Mouse (Mus musculus) neural tube, embryonic 15.5 days (tissue): ENCODE results near the gene Slc25a26. TPM values are rescaled to one million over a fixed set of nuclear protein-coding genes. Genes with fewer than 3 reads are reported as not detected.

Experiments
- ATAC-seq: fragments of 200-750 bp; cut with Nextera tagmentation; 2 replicates; pipeline ENCODE4 v1.8.0; 2017; ENCODE audit warnings: mild to moderate bottlenecking, moderate TSS enrichment, moderate library complexity; ENCODE audit not compliant: low FRiP score
- H3K27ac ChIP-seq: fragments of 300-500 bp; sonication (generic); replicated peaks from 2 replicates; pipeline ENCODE4 v1.5.1; 2015; ENCODE audit warnings: mild to moderate bottlenecking, inconsistent platforms
- H3K27me3 ChIP-seq: fragments of 300-500 bp; sonication (generic); replicated peaks from 2 replicates; pipeline ENCODE4 v1.6.1; 2015; ENCODE audit warnings: inconsistent platforms
- H3K36me3 ChIP-seq: fragments of 300-500 bp; sonication (generic); 2 replicates; pipeline ENCODE4 v1.6.1; 2015; ENCODE audit warnings: inconsistent platforms
- H3K4me1 ChIP-seq: fragments of 300-500 bp; sonication (generic); 2 replicates; pipeline ENCODE4 v1.6.1; 2015; ENCODE audit warnings: inconsistent platforms
- H3K4me2 ChIP-seq: fragments of 300-500 bp; sonication (generic); 2 replicates; pipeline ENCODE4 v1.6.1; 2015; ENCODE audit warnings: inconsistent platforms, mild to moderate bottlenecking, moderate library complexity
- H3K4me3 ChIP-seq: fragments of 300-500 bp; sonication (generic); replicated peaks from 2 replicates; pipeline ENCODE4 v1.5.1; 2015; ENCODE audit warnings: mild to moderate bottlenecking, inconsistent platforms
- H3K9ac ChIP-seq: fragments of 300-500 bp; sonication (generic); replicated peaks from 2 replicates; pipeline ENCODE4 v1.6.1; 2015; ENCODE audit warnings: mild to moderate bottlenecking, inconsistent platforms
- H3K9me3 ChIP-seq: fragments of 300-500 bp; sonication (generic); replicated peaks from 2 replicates; pipeline ENCODE4 v1.6.1; 2016; ENCODE audit warnings: inconsistent platforms
- WGBS: fragments of 180-500 bp; shearing (Covaris S2); methylation state at CpG from one replicate; pipeline ENCODE4 v1.1.7; 2015; ENCODE audit warnings: mixed read lengths; 5-methylcytosine and 5-hydroxymethylcytosine counted together
- polyA plus RNA-seq: library from polyadenylated mRNA; unstranded; fragments of >200 nt; fragmentation: Nextera tagmentation; extraction: Ambion mirVana; gene quantifications from 2 replicates; pipeline ENCODE4 v1.2.1, GENCODE M21; 2015

Gene Slc25a26
- polyA plus RNA-seq, 1 experiment from 2014 or later, result 9.4 TPM

GRCm38 (mm10) chr6:94592243-94592642, 92.1 kb downstream of the Slc25a26 start:
- Histone ChIP-seq H3K9ac (no peak overlapping the region), H3K27ac (no peak overlapping the region), H3K4me1 (peaks cover 20% of the 10 kb centered on the region), H3K36me3 (no peaks in the 10 kb centered on the region), H3K27me3 (no peaks in the 10 kb centered on the region), H3K9me3 (no peaks in the 10 kb centered on the region), H3K4me2 (peak overlapping the region; percentile 17; the same call in 1 of the 2 replicates), H3K4me3 (no peak overlapping the region)
- WGBS, result 25% methylated on average over 8 of the region's 8 CpGs
- ATAC-seq, result no peak

DNA sequence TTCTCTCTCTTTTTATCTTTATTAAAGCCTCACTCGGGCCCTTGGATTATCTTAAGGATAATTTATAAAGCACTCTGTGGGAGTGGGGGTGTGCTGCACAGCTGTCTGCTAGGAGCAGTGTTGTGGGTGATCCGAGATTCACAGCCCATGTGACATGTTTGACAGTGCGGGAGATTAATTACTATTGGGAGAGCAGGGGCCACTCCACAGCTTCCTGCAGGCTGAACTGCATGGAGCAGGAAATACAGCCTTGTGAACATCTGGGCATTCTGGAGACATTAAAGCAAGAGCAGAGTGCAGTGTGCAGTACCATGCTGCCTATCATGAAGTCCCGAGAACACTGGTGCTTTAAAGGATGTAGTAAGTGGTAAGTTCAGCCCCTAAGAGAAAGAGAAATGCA, 92.6 kb downstream of the Slc25a26 start:
- no peaks in the 10 kb centered on the region for H3K36me3 ChIP-seq
- no peak overlapping the region for H3K4me3 ChIP-seq
- peak; percentile 69 for ATAC-seq
- H3K27ac ChIP-seq, result 0 out of 2 replicates have a peak overlapping the region, but pooled peaks have one; percentile 38
- no peaks in the 10 kb centered on the region for H3K27me3 ChIP-seq
- H3K9me3 ChIP-seq, result no peaks in the 10 kb centered on the region
- no peak overlapping the region for H3K9ac ChIP-seq
- H3K4me1 ChIP-seq, result peaks cover 20% of the 10 kb centered on the region
- no peak overlapping the region; the same call in 1 of the 2 replicates for H3K4me2 ChIP-seq
- WGBS, result 14% methylated on average over 4 of the region's 4 CpGs

GRCm38 (mm10) chr6:94594096-94594665, 94.0 kb downstream of the Slc25a26 start:
- Histone ChIP-seq H3K36me3 (no peaks in the 10 kb centered on the region), H3K27ac (no peak overlapping the region), H3K4me3 (no peak overlapping the region), H3K9ac (no peak overlapping the region), H3K9me3 (no peaks in the 10 kb centered on the region), H3K4me2 (no peak overlapping the region), H3K4me1 (peaks cover 20% of the 10 kb centered on the region), H3K27me3 (no peaks in the 10 kb centered on the region)
- 58% methylated on average over 6 of the region's 6 CpGs for WGBS
- no peak for ATAC-seq

- Histone ChIP-seq H3K4me3 (no peak overlapping the region), H3K36me3 (no peaks in the 10 kb centered on the region), H3K27ac (no peak overlapping the region), H3K9me3 (no peaks in the 10 kb centered on the region), H3K27me3 (no peaks in the 10 kb centered on the region), H3K4me2 (no peak overlapping the region), H3K4me1 (peaks cover 20% of the 10 kb centered on the region), H3K9ac (no peak overlapping the region)
- WGBS, result 83% methylated on average over 11 of the region's 11 CpGs
- no peak for ATAC-seq
Measured at GRCm38 (mm10) chr6:94594711-94595110, 94.6 kb downstream of the Slc25a26 start.

DNA sequence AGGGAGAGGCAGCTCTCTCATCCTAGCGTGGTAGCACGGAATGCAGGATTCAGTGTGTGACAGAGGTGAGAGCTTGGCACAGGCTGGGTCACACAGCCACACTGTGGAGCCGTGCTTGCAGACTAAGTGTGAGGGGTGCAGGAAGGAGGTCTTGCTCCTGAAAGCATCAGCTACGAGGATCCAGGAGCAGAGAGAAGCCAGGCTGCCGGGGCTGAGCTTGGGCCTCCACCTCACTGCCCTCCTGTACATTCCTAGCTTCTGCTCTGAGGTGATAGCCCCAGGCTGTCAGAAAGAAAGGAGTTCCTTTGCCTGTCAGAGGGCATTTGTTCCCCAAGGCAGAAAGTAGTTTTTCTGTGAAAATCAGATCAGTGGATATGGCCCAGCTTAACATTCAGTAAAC, 95.1 kb downstream of the Slc25a26 start:
- H3K9me3 ChIP-seq, result no peaks in the 10 kb centered on the region
- no peak for ATAC-seq
- H3K36me3 ChIP-seq, result no peaks in the 10 kb centered on the region
- no peak overlapping the region for H3K27ac ChIP-seq
- no peak overlapping the region for H3K9ac ChIP-seq
- peaks cover 20% of the 10 kb centered on the region for H3K4me1 ChIP-seq
- H3K4me3 ChIP-seq, result no peak overlapping the region
- H3K4me2 ChIP-seq, result no peak overlapping the region
- WGBS, result 73% methylated on average over 5 of the region's 5 CpGs
- no peaks in the 10 kb centered on the region for H3K27me3 ChIP-seq

DNA sequence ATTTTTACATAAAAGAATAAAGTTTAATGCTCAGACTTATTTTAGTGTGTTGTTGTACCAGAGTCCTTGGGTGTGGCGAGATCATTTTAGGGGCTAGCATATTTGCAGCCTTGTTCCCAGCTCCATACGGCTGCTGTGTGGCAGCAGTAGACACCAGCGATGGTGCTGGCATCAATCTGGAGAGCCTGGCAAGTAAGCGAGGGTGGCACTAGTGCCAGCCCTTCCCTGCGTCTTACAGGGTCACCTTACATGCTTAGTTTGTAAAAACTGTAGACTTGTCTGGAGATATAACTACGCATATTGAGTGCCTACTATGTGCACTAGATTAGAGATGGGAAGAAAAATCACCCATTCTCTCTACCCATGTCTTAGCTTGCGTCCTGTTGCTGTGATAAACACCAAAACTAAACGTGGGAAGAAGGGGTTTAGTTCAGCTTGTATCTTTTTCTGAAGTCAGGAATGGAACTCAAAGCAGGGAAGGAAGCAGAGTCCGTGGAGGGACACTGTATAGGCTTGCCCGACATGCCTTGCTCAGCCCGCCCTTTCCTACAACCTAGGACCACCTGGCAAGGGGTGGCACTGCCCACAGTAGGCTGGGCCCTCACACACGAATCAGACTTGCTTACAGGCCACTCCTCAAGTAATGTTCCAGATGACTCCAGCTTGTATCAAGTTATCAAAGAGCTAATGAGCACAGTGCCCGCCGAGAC, 96.1 kb downstream of the Slc25a26 start:
- H3K9me3 ChIP-seq, result no peaks in the 10 kb centered on the region
- H3K27ac ChIP-seq, result no peak overlapping the region
- no peak overlapping the region for H3K9ac ChIP-seq
- 88% methylated on average over 14 of the region's 14 CpGs for WGBS
- no peak overlapping the region for H3K4me3 ChIP-seq
- H3K4me2 ChIP-seq, result no peak overlapping the region
- peaks cover 20% of the 10 kb centered on the region for H3K4me1 ChIP-seq
- no peak for ATAC-seq
- H3K27me3 ChIP-seq, result no peaks in the 10 kb centered on the region
- H3K36me3 ChIP-seq, result no peaks in the 10 kb centered on the region

DNA sequence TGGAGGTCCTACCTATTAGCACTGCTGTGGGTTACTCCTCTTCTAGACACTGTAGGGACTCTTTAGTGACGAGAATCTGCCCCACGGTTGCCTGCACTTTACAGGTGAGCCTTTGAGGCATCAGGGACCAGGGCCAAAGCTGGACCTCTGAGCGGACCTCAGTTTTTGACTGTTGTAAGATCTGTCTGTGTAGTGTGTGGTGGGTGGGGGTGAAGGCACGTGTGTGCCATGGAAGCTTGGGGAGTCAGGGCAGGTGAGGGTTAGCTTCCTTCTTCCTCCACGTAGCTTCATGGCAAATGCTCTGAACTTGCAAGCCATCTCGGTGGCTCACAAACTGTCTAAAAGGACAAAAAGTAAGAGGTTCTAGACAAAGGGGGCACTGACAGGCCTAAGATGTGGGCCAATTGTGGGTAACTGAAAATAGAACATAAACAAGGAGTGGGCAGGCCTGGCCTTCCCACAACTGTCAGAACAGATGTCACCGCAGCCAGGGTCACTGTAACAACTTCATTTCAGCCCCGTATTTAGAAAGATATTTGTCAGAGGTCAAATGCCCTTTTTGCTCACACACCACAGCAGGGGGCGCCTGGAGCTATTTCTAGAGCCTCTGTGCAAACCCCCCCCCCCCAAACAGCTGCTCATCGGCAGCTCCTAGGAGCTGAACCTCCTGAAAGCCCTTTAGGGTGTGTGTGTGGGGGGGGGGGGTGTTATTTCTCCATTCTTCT, 96.8 kb downstream of the Slc25a26 start:
- H3K27me3 ChIP-seq, result no peaks in the 10 kb centered on the region
- no peak for ATAC-seq
- peaks cover 22% of the 10 kb centered on the region for H3K4me1 ChIP-seq
- no peak overlapping the region for H3K4me2 ChIP-seq
- no peaks in the 10 kb centered on the region for H3K9me3 ChIP-seq
- no peaks in the 10 kb centered on the region for H3K36me3 ChIP-seq
- H3K9ac ChIP-seq, result no peak overlapping the region
- H3K4me3 ChIP-seq, result no peak overlapping the region
- H3K27ac ChIP-seq, result no peak overlapping the region
- 63% methylated on average over 10 of the region's 10 CpGs for WGBS

DNA sequence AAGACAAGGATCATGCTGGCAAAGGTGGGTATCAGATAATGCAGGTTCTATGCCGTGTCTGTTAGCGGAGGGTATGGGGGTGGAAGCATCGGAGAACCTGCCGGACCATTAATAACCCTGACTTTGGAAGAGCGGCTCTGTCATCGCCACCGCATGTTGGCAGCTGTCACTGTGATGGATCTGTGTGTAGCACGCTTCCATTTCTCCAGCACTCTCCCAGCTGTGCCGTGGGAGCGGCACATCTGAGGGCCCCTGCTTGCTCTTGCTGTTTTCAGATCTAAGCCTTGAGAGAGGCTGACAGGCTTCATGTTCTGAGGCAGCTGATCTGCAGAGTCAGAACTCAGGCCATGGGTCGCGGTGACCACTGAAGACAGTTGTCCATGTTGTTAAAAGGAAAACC, 98.3 kb downstream of the Slc25a26 start:
- no peak overlapping the region for H3K4me2 ChIP-seq
- H3K4me1 ChIP-seq, result 0 out of 2 replicates have a peak, but pooled peaks cover 11% of the 10 kb centered on the region
- H3K4me3 ChIP-seq, result no peak overlapping the region
- H3K9ac ChIP-seq, result no peak overlapping the region
- H3K9me3 ChIP-seq, result no peaks in the 10 kb centered on the region
- no peak overlapping the region for H3K27ac ChIP-seq
- 0 out of 2 replicates have a peak, but pooled peaks cover 3% of the 10 kb centered on the region for H3K36me3 ChIP-seq
- ATAC-seq, result no peak
- no peaks in the 10 kb centered on the region for H3K27me3 ChIP-seq
- WGBS, result 81% methylated on average over 12 of the region's 12 CpGs

DNA sequence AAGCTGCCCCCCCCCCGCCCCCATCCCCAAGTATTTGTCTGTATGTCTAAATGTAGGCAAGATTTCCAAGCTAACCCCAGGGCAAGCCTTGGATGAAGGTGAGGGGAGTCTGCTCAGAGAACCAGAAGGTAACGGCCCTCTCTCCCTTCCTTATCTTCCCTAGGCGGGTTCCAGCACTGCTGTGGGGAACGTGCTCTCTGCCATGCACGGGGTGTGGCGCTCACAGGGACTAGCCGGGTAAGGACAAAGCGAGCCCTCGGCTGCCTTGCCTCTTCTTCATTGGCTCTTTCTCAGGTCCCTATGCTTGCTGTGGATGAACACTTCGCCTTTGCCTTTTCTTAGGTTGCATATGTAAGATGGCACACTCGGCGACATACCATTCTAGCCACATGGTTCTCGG, 98.9 kb downstream of the Slc25a26 start:
- no peak overlapping the region for H3K4me2 ChIP-seq
- no peak for ATAC-seq
- no peak overlapping the region for H3K9ac ChIP-seq
- H3K4me3 ChIP-seq, result no peak overlapping the region
- H3K36me3 ChIP-seq, result 0 out of 2 replicates have a peak, but pooled peaks cover 6% of the 10 kb centered on the region
- 93% methylated on average over 13 of the region's 13 CpGs for WGBS
- H3K27me3 ChIP-seq, result no peaks in the 10 kb centered on the region
- 0 out of 2 replicates have a peak, but pooled peaks cover 8% of the 10 kb centered on the region for H3K4me1 ChIP-seq
- H3K9me3 ChIP-seq, result no peaks in the 10 kb centered on the region
- H3K27ac ChIP-seq, result no peak overlapping the region

- Histone ChIP-seq H3K4me3 (no peak overlapping the region), H3K4me1 (0 out of 2 replicates have a peak, but pooled peaks cover 2% of the 10 kb centered on the region), H3K27me3 (no peaks in the 10 kb centered on the region), H3K27ac (no peak overlapping the region), H3K36me3 (peaks cover 19% of the 10 kb centered on the region; the same call in 1 of the 2 replicates), H3K9ac (no peak overlapping the region), H3K4me2 (no peak overlapping the region), H3K9me3 (no peaks in the 10 kb centered on the region)
- 88% methylated on average over 5 of the region's 5 CpGs for WGBS
- no peak for ATAC-seq
Measured at GRCm38 (mm10) chr6:94601101-94601500, 101.0 kb downstream of the Slc25a26 start.

- H3K36me3 ChIP-seq, result peaks cover 26% of the 10 kb centered on the region
- WGBS, result 78% methylated on average over 5 of the region's 5 CpGs
- no peak overlapping the region for H3K27ac ChIP-seq
- no peak overlapping the region for H3K4me3 ChIP-seq
- no peak overlapping the region for H3K4me2 ChIP-seq
- ATAC-seq, result no peak
- no peaks in the 10 kb centered on the region for H3K9me3 ChIP-seq
- H3K27me3 ChIP-seq, result no peaks in the 10 kb centered on the region
- 0 out of 2 replicates have a peak, but pooled peaks cover 2% of the 10 kb centered on the region for H3K4me1 ChIP-seq
- no peak overlapping the region for H3K9ac ChIP-seq
Measured at GRCm38 (mm10) chr6:94601811-94602210, 101.7 kb downstream of the Slc25a26 start.
